ENCODE assay signal across 9 mouse cellular contexts in genomic region chr3:90211475-90212398, GRCm38 (mm10). TPM values are rescaled to one million over a fixed set of nuclear protein-coding genes. Genes with fewer than 3 reads are reported as not detected.
DNase-seq lines count a peak whose midpoint lies in the region; ATAC-seq and TF ChIP-seq lines count a peak whose summit lies in the region.
"Had no signal": no experiment of that assay in that cellular context is flagged by ENCODE, and none has a peak within 500 bp of the region (broad histone marks: within the 10 kb centered on the region; RNA-seq: fewer than 3 reads in every experiment).

No protein-coding gene starts in this region.

- peak overlapping the region; percentile 51 for H3K9ac ChIP-seq in liver, adult 2 months (ENCODE audit: low read depth, low read length)
- H3K9ac ChIP-seq in intestine, postnatal 0 days (ENCODE audit: low read depth, low read length): no peak overlapping the region
- H3K9ac ChIP-seq in neural tube, embryonic 14.5 days (replicated peaks; ENCODE audit: low read depth, low read length): no peak overlapping the region; the same call in 1 of the 2 replicates

- 0 out of 2 replicates have a peak overlapping the region, but pooled peaks have one; percentile 22 for H3K27ac ChIP-seq in liver, adult 2 months (replicated peaks; ENCODE audit: insufficient read depth, low read depth, low read length)
- no peak overlapping the region for H3K27ac ChIP-seq in embryonic facial prominence, embryonic 10.5 days (replicated peaks)
- no peak overlapping the region for H3K27ac ChIP-seq in intestine, postnatal 0 days (ENCODE audit: low read depth, low read length)
- no peak overlapping the region for H3K27ac ChIP-seq in neural tube, embryonic 14.5 days (ENCODE audit: low read depth, low read length)

- peak overlapping the region; percentile 3 for H3K4me3 ChIP-seq in liver, adult 2 months (ENCODE audit: insufficient read depth, low read depth, low read length)
- peak overlapping the region; percentile 94 for H3K4me3 ChIP-seq in embryonic facial prominence, embryonic 10.5 days
- peak overlapping the region; percentile 69 for H3K4me3 ChIP-seq in intestine, postnatal 0 days (ENCODE audit: low read depth, low read length)
- H3K4me3 ChIP-seq in neural tube, embryonic 14.5 days (ENCODE audit: low read depth, low read length): peak overlapping the region; percentile 90; the same call in 1 of the 2 replicates

- no peaks in the 10 kb centered on the region for H3K27me3 ChIP-seq in liver, adult 2 months (ENCODE audit: control insufficient read depth, insufficient read depth, low read length)
- no peaks in the 10 kb centered on the region for H3K27me3 ChIP-seq in embryonic facial prominence, embryonic 10.5 days (replicated peaks; ENCODE audit: low read depth, poor library complexity, severe bottlenecking)
- H3K27me3 ChIP-seq in intestine, postnatal 0 days (replicated peaks; ENCODE audit: control insufficient read depth, insufficient read depth, low read length): no peaks in the 10 kb centered on the region
- H3K27me3 ChIP-seq in neural tube, embryonic 14.5 days (ENCODE audit: control insufficient read depth, insufficient read depth, low read length): no peaks in the 10 kb centered on the region

- no peak for TF ChIP-seq CTCF in liver, adult 2 months (IDR thresholded peaks at IDR 0.05; ENCODE audit: low read depth, low read length)
- TF ChIP-seq CTCF in intestine, postnatal 0 days (IDR thresholded peaks at IDR 0.05; ENCODE audit: low read depth): no peak

- ATAC-seq in intestine, postnatal 0 days: no peak
- no peak for ATAC-seq in neural tube, embryonic 14.5 days (ENCODE audit: low read depth)

- peaks cover 9% of the 10 kb centered on the region; the same call in 1 of the 2 replicates for H3K79me2 ChIP-seq in liver, adult 2 months (ENCODE audit: control insufficient read depth, insufficient read depth, low read length)

- no peaks in the 10 kb centered on the region for H3K9me3 ChIP-seq in embryonic facial prominence, embryonic 10.5 days
- H3K9me3 ChIP-seq in intestine, postnatal 0 days (ENCODE audit: control insufficient read depth): no peaks in the 10 kb centered on the region
- H3K9me3 ChIP-seq in neural tube, embryonic 14.5 days (ENCODE audit: control insufficient read depth, low read length): no peaks in the 10 kb centered on the region

- no peak for TF ChIP-seq POLR2A in liver, adult 2 months (IDR thresholded peaks at IDR 0.05; ENCODE audit: extremely low read depth, insufficient read depth, low read length)

- DNase-seq in liver, adult 2 months (ENCODE audit: extremely low read depth, low read depth, low spot score): peak; percentile 45
- DNase-seq in liver: no peak
- DNase-seq in embryonic facial prominence, embryonic 10.5 days (ENCODE audit: low spot score): no peak
- DNase-seq in spleen, postnatal 10 days (ENCODE audit: low spot score in 2 of 2): no peak
- DNase-seq in urinary bladder, postnatal 4 days (ENCODE audit: low spot score in 2 of 2): no peak
- DNase-seq in gastrocnemius, adult 18-20 months (ENCODE audit: low spot score): no peak

- H3K4me1 ChIP-seq in liver, adult 2 months (ENCODE audit: control insufficient read depth, insufficient read depth, low read length): peaks cover 11% of the 10 kb centered on the region
- H3K4me1 ChIP-seq in embryonic facial prominence, embryonic 10.5 days: peaks cover 24% of the 10 kb centered on the region
- 0 out of 2 replicates have a peak, but pooled peaks cover 7% of the 10 kb centered on the region for H3K4me1 ChIP-seq in intestine, postnatal 0 days (replicated peaks; ENCODE audit: control insufficient read depth, insufficient read depth, low read length)
- peaks cover 21% of the 10 kb centered on the region for H3K4me1 ChIP-seq in neural tube, embryonic 14.5 days (ENCODE audit: control insufficient read depth, insufficient read depth, low read length)

- peak overlapping the region; percentile 65 for H3K4me2 ChIP-seq in intestine, postnatal 0 days (replicated peaks; ENCODE audit: low read depth)
- H3K4me2 ChIP-seq in neural tube, embryonic 14.5 days (ENCODE audit: low read depth, low read length): peak overlapping the region; percentile 95

- WGBS in liver, adult 2 months: 37% methylated on average over 13 of the region's 13 CpGs
- WGBS in embryonic facial prominence, embryonic 10.5 days: 82% methylated on average over 13 of the region's 13 CpGs
- 49% methylated on average over 13 of the region's 13 CpGs for WGBS in intestine, postnatal 0 days
- WGBS in neural tube, embryonic 14.5 days: 85% methylated on average over 13 of the region's 13 CpGs

- H3K36me3 ChIP-seq in liver, adult 2 months (ENCODE audit: control insufficient read depth, insufficient read depth, low read length): peaks cover 43% of the 10 kb centered on the region
- H3K36me3 ChIP-seq in embryonic facial prominence, embryonic 10.5 days (replicated peaks): peaks cover 60% of the 10 kb centered on the region
- peaks cover 31% of the 10 kb centered on the region for H3K36me3 ChIP-seq in intestine, postnatal 0 days (ENCODE audit: control insufficient read depth, insufficient read depth)
- H3K36me3 ChIP-seq in neural tube, embryonic 14.5 days (ENCODE audit: control insufficient read depth, insufficient read depth, low read length): peaks cover 39% of the 10 kb centered on the region

RNA-seq across cellular contexts. Expression of gene Rps27, which starts 1.7 kb away (rescaled TPM):
- total RNA-seq in liver, adult 2 months (2014; rRNA removed): 904 and 942 TPM in 2 replicates
- polyA plus RNA-seq in liver, adult 2 months (2012; rRNA removed): 220 and 226 TPM in 2 replicates
- polyA plus RNA-seq in embryonic facial prominence, embryonic 10.5 days (2016; fragmentation: Nextera tagmentation; extraction: Ambion mirVana): 1,048 and 1,124 TPM in 2 replicates
- 1,181 and 1,228 TPM in 2 replicates for polyA plus RNA-seq in intestine, postnatal 0 days (2015; fragmentation: Nextera tagmentation; extraction: Ambion mirVana)
- polyA plus RNA-seq in neural tube, embryonic 14.5 days (2014; fragmentation: Nextera tagmentation; extraction: Ambion mirVana): 896 and 936 TPM in 2 replicates
- total RNA-seq in gastrocnemius, adult 18-20 months (2021): 1,000 to 10,000 TPM; 1,075 to 1,237 TPM

RNA-seq across cellular contexts. Expression of gene Rab13, which starts 1.8 kb away (rescaled TPM):
- total RNA-seq in liver, adult 2 months (2014; rRNA removed): 4.8 and 5.2 TPM in 2 replicates
- 3.0 and 3.4 TPM in 2 replicates for polyA plus RNA-seq in liver, adult 2 months (2012; rRNA removed)
- 25.4 and 25.5 TPM in 2 replicates for polyA plus RNA-seq in embryonic facial prominence, embryonic 10.5 days (2016; fragmentation: Nextera tagmentation; extraction: Ambion mirVana)
- 22.7 and 23.1 TPM in 2 replicates for polyA plus RNA-seq in intestine, postnatal 0 days (2015; fragmentation: Nextera tagmentation; extraction: Ambion mirVana)
- 8.0 and 12.4 TPM in 2 replicates for polyA plus RNA-seq in neural tube, embryonic 14.5 days (2014; fragmentation: Nextera tagmentation; extraction: Ambion mirVana)
- 1 to 10 TPM; 6.1 to 9.6 TPM for total RNA-seq in gastrocnemius, adult 18-20 months (2021)

RNA-seq across cellular contexts. Expression of gene Jtb, which starts 19.7 kb away (rescaled TPM):
- 44.9 and 57.5 TPM in 2 replicates for total RNA-seq in liver, adult 2 months (2014; rRNA removed)
- polyA plus RNA-seq in liver, adult 2 months (2012; rRNA removed): 73.7 and 77.0 TPM in 2 replicates
- 79.3 and 81.4 TPM in 2 replicates for polyA plus RNA-seq in embryonic facial prominence, embryonic 10.5 days (2016; fragmentation: Nextera tagmentation; extraction: Ambion mirVana)
- 169 and 172 TPM in 2 replicates for polyA plus RNA-seq in intestine, postnatal 0 days (2015; fragmentation: Nextera tagmentation; extraction: Ambion mirVana)
- polyA plus RNA-seq in neural tube, embryonic 14.5 days (2014; fragmentation: Nextera tagmentation; extraction: Ambion mirVana): 98.9 and 102 TPM in 2 replicates
- total RNA-seq in gastrocnemius, adult 18-20 months (2021): 10 to 100 TPM; 73.7 to 75.0 TPM

RNA-seq across cellular contexts. Expression of gene Creb3l4, which starts 31.6 kb away (rescaled TPM):
- 0.09 and 0.13 TPM in 2 replicates for total RNA-seq in liver, adult 2 months (2014; rRNA removed)
- 0.12 and 0.16 TPM in 2 replicates for polyA plus RNA-seq in liver, adult 2 months (2012; rRNA removed)
- 4.2 and 6.1 TPM in 2 replicates for polyA plus RNA-seq in embryonic facial prominence, embryonic 10.5 days (2016; fragmentation: Nextera tagmentation; extraction: Ambion mirVana)
- 7.5 and 8.6 TPM in 2 replicates for polyA plus RNA-seq in intestine, postnatal 0 days (2015; fragmentation: Nextera tagmentation; extraction: Ambion mirVana)
- polyA plus RNA-seq in neural tube, embryonic 14.5 days (2014; fragmentation: Nextera tagmentation; extraction: Ambion mirVana): 1.3 and 2.4 TPM in 2 replicates
- not detected for total RNA-seq in gastrocnemius, adult 18-20 months (2021)
- total RNA-seq: left cerebral cortex, postnatal 36 days had no signal

RNA-seq across cellular contexts. Expression of gene Slc39a1, which starts 36.2 kb away (rescaled TPM):
- 59.3 and 64.3 TPM in 2 replicates for total RNA-seq in liver, adult 2 months (2014; rRNA removed)
- polyA plus RNA-seq in liver, adult 2 months (2012; rRNA removed): 67.7 and 68.0 TPM in 2 replicates
- 60.9 and 64.2 TPM in 2 replicates for polyA plus RNA-seq in embryonic facial prominence, embryonic 10.5 days (2016; fragmentation: Nextera tagmentation; extraction: Ambion mirVana)
- 153 and 158 TPM in 2 replicates for polyA plus RNA-seq in intestine, postnatal 0 days (2015; fragmentation: Nextera tagmentation; extraction: Ambion mirVana)
- 41.2 and 46.0 TPM in 2 replicates for polyA plus RNA-seq in neural tube, embryonic 14.5 days (2014; fragmentation: Nextera tagmentation; extraction: Ambion mirVana)
- total RNA-seq in gastrocnemius, adult 18-20 months (2021): 10 to 100 TPM; 38.9 to 40.7 TPM

Comparison
In these comparisons a context has a peak if more than half of its experiments do, and no peak if none do; other contexts are left out.
1. H3K4me3 ChIP-seq: peak in every context shown above with its lines; median percentile 94 in embryonic facial prominence, embryonic 10.5 days; 90 in neural tube, embryonic 14.5 days; 69 in intestine, postnatal 0 days; 3 in liver, adult 2 months.